Mouse (Mus musculus) midbrain, embryonic 12.5 days (tissue): Measurements from ENCODE around the gene Syt15. TPM values are rescaled to one million over a fixed set of nuclear protein-coding genes. Genes with fewer than 3 reads are reported as not detected.
A peak's percentile ranks its signal among the peaks of the same experiment; 100 is the strongest.
"Not testable (repeated sequence)": the region's sequence is repeated elsewhere in the genome, so short reads cannot be mapped to it uniquely, and the experiment has no call there.

Experiments used
- ATAC-seq: fragments of 200-750 bp; cut with Nextera tagmentation; 2 replicates; pipeline ENCODE4 v1.8.0; 2017; ENCODE audit warnings: low read depth, moderate TSS enrichment, moderate library complexity; ENCODE audit not compliant: low FRiP score
- H3K27ac ChIP-seq: fragments of 300-500 bp; sonication (generic); replicated peaks from 2 replicates; pipeline ENCODE4 v1.5.1; 2016; ENCODE audit warnings: mild to moderate bottlenecking
- H3K27me3 ChIP-seq: fragments of 300-500 bp; sonication (generic); 2 replicates; pipeline ENCODE4 v1.6.1; 2016; ENCODE audit warnings: mild to moderate bottlenecking
- H3K36me3 ChIP-seq: fragments of 300-500 bp; sonication (generic); 2 replicates; pipeline ENCODE4 v1.6.1; 2016
- H3K4me1 ChIP-seq: fragments of 300-500 bp; sonication (generic); 2 replicates; pipeline ENCODE4 v1.6.1; 2016
- H3K4me2 ChIP-seq: fragments of 300-500 bp; sonication (generic); replicated peaks from 2 replicates; pipeline ENCODE4 v1.6.1; 2016; ENCODE audit warnings: mild to moderate bottlenecking, moderate library complexity
- H3K4me3 ChIP-seq: fragments of 300-500 bp; sonication (generic); 2 replicates; pipeline ENCODE4 v1.5.1; 2016; ENCODE audit warnings: mild to moderate bottlenecking
- H3K9ac ChIP-seq: fragments of 300-500 bp; sonication (generic); replicated peaks from 2 replicates; pipeline ENCODE4 v1.6.1; 2016; ENCODE audit warnings: mild to moderate bottlenecking, moderate library complexity
- H3K9me3 ChIP-seq: fragments of 300-500 bp; sonication (generic); 2 replicates; pipeline ENCODE4 v1.6.1; 2016; ENCODE audit warnings: mild to moderate bottlenecking
- WGBS: fragments of 180-500 bp; shearing (Covaris S2); methylation state at CpG from one replicate; pipeline ENCODE4 v1.1.7; 2016; 5-methylcytosine and 5-hydroxymethylcytosine counted together
- polyA plus RNA-seq: library from polyadenylated mRNA; unstranded; fragments of >200 nt; fragmentation: Nextera tagmentation; extraction: Ambion mirVana; gene quantifications from 2 replicates; pipeline ENCODE4 v1.2.1, GENCODE M21; 2016

Syt15 gene
- polyA plus RNA-seq, 1 experiment from 2014 or later = 0.52 TPM

DNA sequence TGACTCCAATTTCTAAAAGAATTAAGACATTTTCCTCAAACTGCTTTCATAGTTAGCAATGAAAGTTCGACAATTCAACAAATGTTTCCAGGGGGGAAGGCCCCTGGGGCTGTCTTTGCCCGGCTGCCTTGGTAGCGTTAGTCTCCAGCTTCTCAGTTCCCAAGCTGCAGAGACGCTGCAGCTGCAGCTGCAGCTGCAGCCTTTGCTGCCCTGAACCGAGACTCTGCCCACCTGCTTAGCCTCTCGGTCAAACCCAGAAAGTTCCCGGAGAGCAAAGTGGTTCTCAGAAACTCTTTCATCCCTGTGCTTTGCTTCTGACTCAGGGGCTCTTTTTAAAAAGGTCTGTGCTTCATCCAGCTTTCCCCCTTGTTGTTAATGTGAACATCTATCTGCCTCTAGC, 12.9 kb downstream of the Syt15 start:
- no peaks in the 10 kb centered on the region for H3K36me3 ChIP-seq
- ATAC-seq = no peak
- no peak overlapping the region for H3K9ac ChIP-seq
- no peak overlapping the region for H3K4me3 ChIP-seq
- WGBS = 42% methylated on average over 7 of the region's 7 CpGs
- H3K4me1 ChIP-seq = peaks cover 4% of the 10 kb centered on the region; the same call in 1 of the 2 replicates
- H3K27me3 ChIP-seq = peaks cover 3% of the 10 kb centered on the region; the same call in 1 of the 2 replicates
- no peak overlapping the region for H3K27ac ChIP-seq
- no peak overlapping the region for H3K4me2 ChIP-seq
- H3K9me3 ChIP-seq = no peaks in the 10 kb centered on the region

DNA sequence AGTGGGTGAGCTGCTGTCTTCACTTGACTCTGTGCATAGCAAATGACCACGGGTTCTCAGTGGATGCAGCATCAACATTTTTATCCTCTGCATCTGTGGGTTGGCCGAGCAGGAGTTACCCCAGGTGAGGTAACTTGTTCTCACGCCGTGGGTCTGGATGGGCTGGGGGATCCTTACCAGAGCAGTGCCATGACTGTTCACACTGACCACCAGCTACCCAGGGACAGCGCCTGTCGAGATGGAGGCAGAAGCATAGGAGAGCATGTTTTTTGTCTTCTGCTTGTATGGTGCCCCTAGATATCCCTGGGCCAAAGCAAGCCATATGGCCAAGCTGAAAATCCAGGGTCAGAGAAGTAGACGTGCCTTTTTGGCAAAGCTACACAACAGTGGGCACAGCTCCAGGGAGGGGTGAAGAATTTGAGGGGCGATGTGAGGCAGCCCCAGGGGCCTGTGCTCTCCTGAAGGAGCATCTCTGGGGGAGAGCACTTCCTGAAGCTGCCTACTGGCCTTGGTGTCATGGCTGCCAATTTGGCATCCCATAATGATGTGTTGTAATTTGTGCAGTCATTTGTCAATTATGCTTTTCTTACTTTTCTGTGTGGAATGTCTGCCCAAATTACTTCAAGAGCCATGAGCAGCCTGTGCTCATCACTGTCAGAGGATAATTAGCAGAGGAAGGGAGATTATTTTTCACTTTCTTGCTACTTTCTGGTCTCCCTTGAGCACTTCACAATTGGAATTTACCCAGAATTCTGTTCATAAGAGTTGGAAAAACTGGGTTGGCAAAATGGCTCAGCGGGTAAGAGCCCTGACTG, 13.7 kb downstream of the Syt15 start:
- Histone ChIP-seq H3K9me3 (no peaks in the 10 kb centered on the region), H3K9ac (no peak overlapping the region), H3K27me3 (peaks cover 3% of the 10 kb centered on the region; the same call in 1 of the 2 replicates), H3K4me2 (no peak overlapping the region), H3K4me3 (no peak overlapping the region), H3K27ac (no peak overlapping the region), H3K36me3 (no peaks in the 10 kb centered on the region), H3K4me1 (peaks cover 4% of the 10 kb centered on the region; the same call in 1 of the 2 replicates)
- no peak for ATAC-seq
- 88% methylated on average over 9 of the region's 9 CpGs for WGBS

DNA sequence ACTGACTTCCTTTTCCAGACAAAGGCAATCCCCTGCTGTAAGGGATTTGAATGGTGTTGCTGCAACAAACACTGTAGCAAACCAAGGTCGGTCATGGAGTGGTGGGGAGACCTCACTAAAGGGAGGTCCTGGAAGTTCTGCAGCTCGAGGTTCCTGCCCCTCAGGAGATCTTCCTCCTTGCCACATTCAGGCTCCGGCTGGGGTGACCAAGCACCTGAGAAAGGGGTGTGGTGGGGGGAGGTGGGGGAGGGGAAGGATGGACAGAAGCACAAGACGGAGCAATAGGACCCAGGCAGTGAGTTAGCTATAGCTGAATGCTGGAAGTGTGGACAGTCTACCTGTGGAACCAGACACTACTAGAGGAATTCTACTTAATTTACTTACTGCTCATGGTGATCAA, 14.5 kb downstream of the Syt15 start:
- H3K4me1 ChIP-seq = peaks cover 4% of the 10 kb centered on the region; the same call in 1 of the 2 replicates
- peaks cover 3% of the 10 kb centered on the region; the same call in 1 of the 2 replicates for H3K27me3 ChIP-seq
- no peak overlapping the region for H3K9ac ChIP-seq
- no peak overlapping the region for H3K27ac ChIP-seq
- H3K4me2 ChIP-seq = no peak overlapping the region
- no peaks in the 10 kb centered on the region for H3K36me3 ChIP-seq
- ATAC-seq = no peak
- 60% methylated on average over 4 of the region's 4 CpGs for WGBS
- no peaks in the 10 kb centered on the region for H3K9me3 ChIP-seq
- no peak overlapping the region for H3K4me3 ChIP-seq

DNA sequence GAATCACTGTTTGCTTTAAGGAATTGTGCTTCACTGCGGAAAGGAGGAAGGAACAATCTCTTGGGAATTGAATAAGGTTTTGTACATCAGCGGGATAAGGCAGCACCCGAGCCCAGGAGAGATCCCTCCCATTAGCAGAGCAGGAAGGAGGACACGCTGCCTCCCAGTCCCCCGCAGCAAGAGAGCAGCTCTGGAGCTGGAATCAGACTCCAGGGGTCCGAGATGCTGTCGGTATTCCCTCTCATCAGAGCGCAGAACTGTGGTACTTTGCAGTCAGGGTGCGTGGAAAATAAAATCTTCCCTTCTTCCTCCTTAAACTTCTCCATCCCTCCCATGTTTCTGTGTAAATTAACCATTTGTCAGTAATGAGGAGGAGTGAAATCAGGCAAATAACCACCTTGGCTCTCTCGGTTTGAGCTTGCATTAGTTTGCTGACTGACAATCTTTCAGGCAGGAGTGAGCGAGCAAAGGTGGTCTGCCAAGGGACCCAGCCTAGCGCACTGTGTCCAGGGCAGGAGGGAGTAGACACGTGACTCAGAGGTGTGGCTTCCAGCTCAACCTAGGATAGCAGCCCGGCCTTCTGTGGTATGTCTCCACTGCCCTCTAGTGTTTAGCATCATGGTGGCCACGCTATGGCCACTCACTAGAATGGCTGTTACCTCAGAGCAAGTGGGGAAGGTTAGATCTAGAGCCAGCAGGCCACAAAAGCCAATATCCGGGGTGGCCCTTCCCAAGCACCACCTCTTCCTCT, 15.4 kb downstream of the Syt15 start:
- peak; percentile 98 for ATAC-seq
- 3% methylated on average over 16 of the region's 16 CpGs for WGBS
- Histone ChIP-seq H3K27ac (no peak overlapping the region), H3K4me2 (peak overlapping the region; percentile 62), H3K4me1 (peaks cover 4% of the 10 kb centered on the region; the same call in 1 of the 2 replicates), H3K9me3 (no peaks in the 10 kb centered on the region), H3K9ac (peak overlapping the region; percentile 40; the same call in 1 of the 2 replicates), H3K27me3 (peaks cover 3% of the 10 kb centered on the region; the same call in 1 of the 2 replicates), H3K4me3 (peak overlapping the region; percentile 29), H3K36me3 (no peaks in the 10 kb centered on the region)

DNA sequence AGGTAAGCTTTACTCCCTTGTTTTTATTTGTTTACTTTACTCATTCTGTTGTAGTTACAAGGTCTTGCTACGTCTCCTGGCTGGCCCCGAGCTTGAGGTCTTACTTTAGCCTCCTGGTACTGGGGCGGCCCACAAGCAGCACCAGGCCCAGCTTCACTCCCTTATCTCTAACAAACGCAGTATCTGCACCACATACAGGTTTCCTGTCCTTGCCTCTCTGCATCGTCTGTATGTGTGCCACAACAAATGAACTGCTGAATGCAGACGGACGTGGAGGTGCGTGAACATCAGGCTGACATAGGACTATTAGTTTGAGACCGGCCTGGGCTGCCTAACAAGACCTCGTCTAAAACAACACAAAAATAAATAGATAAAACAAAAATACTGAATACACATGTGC, 20.9 kb downstream of the Syt15 start:
- Histone ChIP-seq H3K4me1 (no peaks in the 10 kb centered on the region), H3K27me3 (no peaks in the 10 kb centered on the region), H3K9ac (no peak overlapping the region), H3K4me2 (no peak overlapping the region), H3K4me3 (no peak overlapping the region), H3K36me3 (no peaks in the 10 kb centered on the region), H3K9me3 (no peaks in the 10 kb centered on the region), H3K27ac (no peak overlapping the region)
- 89% methylated on average over 10 of the region's 10 CpGs for WGBS
- no peak for ATAC-seq

DNA sequence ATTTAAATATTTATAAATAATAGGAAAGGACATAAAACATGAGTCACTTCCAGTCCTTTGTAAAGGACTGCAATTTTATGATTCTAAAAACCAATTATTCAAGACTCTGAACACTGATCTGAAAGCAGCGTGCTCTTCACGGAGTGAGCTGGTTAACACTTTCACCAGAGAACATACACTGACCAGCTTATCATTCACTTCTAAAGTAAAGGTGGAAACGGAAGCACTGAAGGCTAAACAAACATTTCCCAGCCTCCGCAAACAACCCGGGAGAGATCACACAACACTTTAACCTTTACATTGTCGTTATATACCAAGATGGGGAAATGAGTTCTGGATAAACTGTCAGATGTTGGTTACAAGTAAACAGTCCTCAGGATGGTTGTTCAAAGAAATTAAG, 21.3 kb downstream of the Syt15 start:
- H3K4me3 ChIP-seq = no peak overlapping the region
- 73% methylated on average over 6 of the region's 6 CpGs for WGBS
- H3K27ac ChIP-seq = no peak overlapping the region
- H3K36me3 ChIP-seq = no peaks in the 10 kb centered on the region
- no peaks in the 10 kb centered on the region for H3K27me3 ChIP-seq
- H3K9me3 ChIP-seq = no peaks in the 10 kb centered on the region
- no peak overlapping the region for H3K4me2 ChIP-seq
- ATAC-seq = no peak
- H3K9ac ChIP-seq = no peak overlapping the region
- H3K4me1 ChIP-seq = no peaks in the 10 kb centered on the region

DNA sequence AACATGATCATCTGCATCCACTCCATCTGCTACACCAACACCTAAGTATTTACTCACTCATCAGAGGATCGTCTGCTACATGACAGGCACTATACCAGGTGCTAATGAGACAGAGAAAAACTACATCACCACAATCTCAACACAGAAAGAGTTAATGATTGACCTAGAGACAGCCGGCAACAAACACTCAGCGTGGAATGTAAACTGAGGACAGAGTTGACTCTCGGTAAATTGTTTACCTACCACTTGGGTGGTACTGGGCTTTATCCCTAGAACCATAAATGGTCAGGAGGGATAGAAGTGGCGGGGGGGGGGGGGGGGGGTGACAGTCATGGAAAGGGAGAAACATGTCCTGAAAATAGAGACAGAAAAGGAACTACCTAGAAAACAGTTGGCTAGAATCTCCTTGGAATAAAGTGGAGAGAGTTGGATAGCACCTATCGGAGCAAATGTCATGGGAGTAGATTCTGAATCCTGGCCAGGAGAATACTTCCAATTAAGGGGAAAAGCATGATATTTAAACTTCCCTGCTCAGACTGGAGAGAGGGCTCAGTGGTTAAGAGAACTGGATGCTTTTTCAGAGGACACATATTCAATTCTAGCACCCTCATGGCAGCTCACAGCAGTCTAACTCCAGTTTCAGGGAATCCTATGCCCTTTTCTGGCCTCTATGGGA, 33.2 kb downstream of the Syt15 start:
- Histone ChIP-seq H3K9ac (no peak overlapping the region), H3K36me3 (no peaks in the 10 kb centered on the region), H3K27me3 (no peaks in the 10 kb centered on the region), H3K27ac (no peak overlapping the region), H3K4me3 (no peak overlapping the region), H3K9me3 (no peaks in the 10 kb centered on the region), H3K4me2 (no peak overlapping the region), H3K4me1 (no peaks in the 10 kb centered on the region)
- no peak for ATAC-seq
- WGBS = 66% methylated on average over 5 of the region's 6 CpGs

DNA sequence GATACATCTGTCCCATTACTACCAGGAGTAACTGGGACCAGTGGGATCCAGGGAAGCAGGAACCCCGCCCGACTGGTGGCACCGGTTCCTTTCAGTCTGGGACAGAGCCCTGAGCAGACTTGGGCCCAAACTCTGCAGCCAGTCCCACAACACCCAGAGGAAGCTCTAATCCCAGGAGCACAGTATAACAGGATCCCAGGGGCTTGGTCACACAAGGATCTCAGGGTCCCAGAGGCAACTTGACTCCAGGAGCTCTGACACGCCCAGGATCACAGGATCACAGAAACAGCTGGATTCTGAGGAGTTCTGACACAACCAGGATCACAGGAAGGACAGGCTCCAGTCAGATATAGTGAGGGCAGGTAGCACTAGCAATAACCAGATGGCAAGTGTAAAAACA, 33.9 kb downstream of the Syt15 start:
- no peaks in the 10 kb centered on the region for H3K36me3 ChIP-seq

DNA sequence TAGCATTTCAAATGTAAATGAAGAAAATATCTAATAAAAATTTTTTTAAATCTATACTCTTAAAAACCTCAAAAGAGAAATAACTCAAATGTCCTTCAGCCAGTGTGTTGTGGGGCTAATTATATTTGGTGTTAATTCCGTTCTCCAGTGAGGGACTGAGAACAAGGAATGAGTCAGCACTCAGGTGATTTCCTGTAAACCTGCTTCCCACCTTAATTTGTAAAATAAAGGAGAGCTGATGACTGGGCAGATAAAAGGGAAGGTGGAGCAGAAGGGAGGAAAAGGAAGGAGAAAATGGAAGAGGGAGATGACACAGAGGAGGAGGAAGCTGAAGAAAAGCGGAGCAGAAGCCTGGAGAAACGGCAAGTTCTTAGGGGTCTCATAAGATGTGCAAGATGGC, 39.1 kb downstream of the Syt15 start:
- H3K36me3 ChIP-seq, H3K9ac ChIP-seq, H3K9me3 ChIP-seq, H3K4me3 ChIP-seq, H3K4me1 ChIP-seq, H3K27me3 ChIP-seq, H3K4me2 ChIP-seq, ATAC-seq, H3K27ac ChIP-seq: not testable (repeated sequence)
- WGBS = 71% methylated on average over 3 of the region's 3 CpGs

More for the DNA sequence above, 33.9 kb downstream of the Syt15 start:
- no peak overlapping the region for H3K9ac ChIP-seq
- no peak for ATAC-seq
- H3K4me3 ChIP-seq = no peak overlapping the region
- no peak overlapping the region for H3K27ac ChIP-seq
- H3K27me3 ChIP-seq = no peaks in the 10 kb centered on the region
- H3K4me1 ChIP-seq = no peaks in the 10 kb centered on the region
- no peaks in the 10 kb centered on the region for H3K9me3 ChIP-seq
- 90% methylated on average over 4 of the region's 4 CpGs for WGBS
- H3K4me2 ChIP-seq = no peak overlapping the region

DNA sequence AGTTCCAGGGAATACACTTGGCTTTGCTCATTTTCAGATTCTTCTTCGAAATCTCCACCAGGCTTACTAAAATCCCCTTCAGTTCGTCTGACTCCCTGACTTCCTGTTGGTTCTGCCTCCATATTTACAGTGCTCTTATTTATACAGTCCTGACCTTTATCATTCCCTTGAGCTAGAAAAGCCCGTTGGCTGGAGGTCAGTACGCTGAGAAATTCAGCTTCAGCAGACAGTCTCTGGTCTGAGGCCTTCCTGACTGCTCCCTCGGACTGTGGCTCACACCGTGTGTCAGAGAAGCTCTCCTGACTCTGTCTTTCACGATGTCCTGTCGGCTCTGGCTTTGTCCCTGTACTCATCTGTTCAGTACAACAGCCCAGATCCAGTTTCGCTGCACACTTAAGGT, 48.7 kb downstream of the Syt15 start:
- H3K9ac ChIP-seq = no peak overlapping the region
- no peaks in the 10 kb centered on the region for H3K4me1 ChIP-seq
- no peak for ATAC-seq
- H3K4me3 ChIP-seq = no peak overlapping the region
- H3K4me2 ChIP-seq = no peak overlapping the region
- no peaks in the 10 kb centered on the region for H3K27me3 ChIP-seq
- H3K9me3 ChIP-seq = no peaks in the 10 kb centered on the region
- no peak overlapping the region for H3K27ac ChIP-seq
- H3K36me3 ChIP-seq = no peaks in the 10 kb centered on the region
- 82% methylated on average over 9 of the region's 9 CpGs for WGBS

DNA sequence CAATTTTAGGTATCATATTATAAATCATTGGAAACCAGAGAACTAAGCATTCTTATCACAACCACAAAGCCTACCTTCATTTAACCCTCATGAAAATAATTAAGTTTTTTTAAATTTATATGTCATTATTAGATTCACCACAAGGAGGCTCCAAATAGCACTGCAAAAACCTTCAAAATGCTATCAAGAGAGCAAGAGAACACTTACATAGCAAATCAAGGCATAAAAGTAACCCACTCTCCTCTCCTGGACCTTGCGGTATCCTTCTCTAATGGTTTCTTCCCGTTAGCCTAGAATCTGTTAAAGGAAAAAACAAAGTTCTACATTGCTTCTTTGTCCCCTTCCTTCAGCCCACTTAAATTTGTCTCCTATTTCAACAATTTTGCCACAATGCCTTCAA, 53.9 kb downstream of the Syt15 start:
- Histone ChIP-seq H3K4me1 (no peaks in the 10 kb centered on the region), H3K9ac (no peak overlapping the region), H3K27ac (no peak overlapping the region), H3K4me3 (no peak overlapping the region), H3K4me2 (no peak overlapping the region), H3K36me3 (no peaks in the 10 kb centered on the region), H3K9me3 (no peaks in the 10 kb centered on the region), H3K27me3 (no peaks in the 10 kb centered on the region)
- ATAC-seq = no peak
- WGBS = 68% methylated on average over 2 of the region's 2 CpGs

DNA sequence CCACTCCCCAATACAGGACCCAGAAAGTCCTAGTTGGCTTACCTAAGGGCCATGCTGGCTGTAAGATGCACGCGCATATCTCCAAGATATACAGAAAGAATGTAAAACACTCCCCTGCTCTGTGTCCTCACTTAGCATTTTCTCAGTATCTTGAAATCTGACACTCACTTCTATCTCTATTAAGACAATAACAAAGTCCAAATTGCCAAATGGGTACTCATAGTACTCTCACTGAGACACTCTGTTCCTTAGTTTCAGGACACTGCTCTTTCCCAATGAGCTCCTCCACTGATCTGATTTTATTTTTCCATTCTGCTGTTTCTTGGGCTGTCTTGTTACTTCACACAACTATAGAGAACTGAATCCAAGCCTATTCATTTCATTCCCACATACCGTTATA, 54.7 kb downstream of the Syt15 start:
- Histone ChIP-seq H3K27ac (no peak overlapping the region), H3K9ac (no peak overlapping the region), H3K4me2 (no peak overlapping the region), H3K27me3 (no peaks in the 10 kb centered on the region), H3K36me3 (no peaks in the 10 kb centered on the region), H3K4me1 (no peaks in the 10 kb centered on the region), H3K9me3 (no peaks in the 10 kb centered on the region), H3K4me3 (no peak overlapping the region)
- WGBS = 90% methylated on average over 3 of the region's 3 CpGs
- ATAC-seq = no peak
